Mouse (Mus musculus): ENCODE results near the gene Tll1. TPM values are rescaled to one million over a fixed set of nuclear protein-coding genes. Genes with fewer than 3 reads are reported as not detected.
A peak's percentile ranks its signal among the peaks of the same experiment; 100 is the strongest.

Tll1 gene
- total RNA-seq (2017) = not detected in 2 replicates

GRCm38 (mm10) chr8:64206024-64206385, at the start of gene Tll1:
Gene Tll1 (minus strand): TSS chr8:64206271.
- no peak for ATAC-seq (replicated peaks in 1 of 2; ENCODE audit: insufficient read depth in 1 of 2, low FRiP score in 2 of 2, low TSS enrichment in 1 of 2, low read depth in 1 of 2, poor library complexity in 2 of 2, severe bottlenecking in 2 of 2)

- ATAC-seq (replicated peaks in 1 of 2; ENCODE audit: insufficient read depth in 1 of 2, low FRiP score in 2 of 2, low TSS enrichment in 1 of 2, low read depth in 1 of 2, poor library complexity in 2 of 2, severe bottlenecking in 2 of 2) = no peak
These were observed 32.6 kb upstream of the Tll1 start for GRCm38 (mm10) chr8:64238645-64239044.

GRCm38 (mm10) chr8:64221600-64221999, 15.5 kb upstream of the Tll1 start:
- no peak for ATAC-seq (replicated peaks in 1 of 2; ENCODE audit: insufficient read depth in 1 of 2, low FRiP score in 2 of 2, low TSS enrichment in 1 of 2, low read depth in 1 of 2, poor library complexity in 2 of 2, severe bottlenecking in 2 of 2)

- no peak for ATAC-seq (replicated peaks in 1 of 2; ENCODE audit: insufficient read depth in 1 of 2, low FRiP score in 2 of 2, low TSS enrichment in 1 of 2, low read depth in 1 of 2, poor library complexity in 2 of 2, severe bottlenecking in 2 of 2)
These were observed 11.6 kb upstream of the Tll1 start for GRCm38 (mm10) chr8:64217644-64218043.

GRCm38 (mm10) chr8:64216252-64216651, 10.2 kb upstream of the Tll1 start:
- ATAC-seq (replicated peaks in 1 of 2; ENCODE audit: insufficient read depth in 1 of 2, low FRiP score in 2 of 2, low TSS enrichment in 1 of 2, low read depth in 1 of 2, poor library complexity in 2 of 2, severe bottlenecking in 2 of 2) = no peak

- no peak for ATAC-seq (replicated peaks in 1 of 2; ENCODE audit: insufficient read depth in 1 of 2, low FRiP score in 2 of 2, low TSS enrichment in 1 of 2, low read depth in 1 of 2, poor library complexity in 2 of 2, severe bottlenecking in 2 of 2)
These were observed 9.3 kb upstream of the Tll1 start for GRCm38 (mm10) chr8:64215374-64215773.

GRCm38 (mm10) chr8:64214906-64215305, 8.8 kb upstream of the Tll1 start:
- no peak for ATAC-seq (replicated peaks in 1 of 2; ENCODE audit: insufficient read depth in 1 of 2, low FRiP score in 2 of 2, low TSS enrichment in 1 of 2, low read depth in 1 of 2, poor library complexity in 2 of 2, severe bottlenecking in 2 of 2)

GRCm38 (mm10) chr8:64206411-64206861, 365 bp upstream of the Tll1 start:
- peak; percentile 57 to 71 for ATAC-seq (replicated peaks in 1 of 2; ENCODE audit: insufficient read depth in 1 of 2, low FRiP score in 2 of 2, low TSS enrichment in 1 of 2, low read depth in 1 of 2, poor library complexity in 2 of 2, severe bottlenecking in 2 of 2)

- ATAC-seq (replicated peaks in 1 of 2; ENCODE audit: insufficient read depth in 1 of 2, low FRiP score in 2 of 2, low TSS enrichment in 1 of 2, low read depth in 1 of 2, poor library complexity in 2 of 2, severe bottlenecking in 2 of 2) = peak in 1 of 2 experiments; percentile 37; a peak in 1 of 4 replicates
These were observed 599 bp downstream of the Tll1 start for GRCm38 (mm10) chr8:64205321-64206023.

GRCm38 (mm10) chr8:64204801-64205311, 1.2 kb downstream of the Tll1 start:
- ATAC-seq (replicated peaks in 1 of 2; ENCODE audit: insufficient read depth in 1 of 2, low FRiP score in 2 of 2, low TSS enrichment in 1 of 2, low read depth in 1 of 2, poor library complexity in 2 of 2, severe bottlenecking in 2 of 2) = no peak

- peak; percentile 63 to 75; a peak in 3 of 4 replicates for ATAC-seq (replicated peaks in 1 of 2; ENCODE audit: insufficient read depth in 1 of 2, low FRiP score in 2 of 2, low TSS enrichment in 1 of 2, low read depth in 1 of 2, poor library complexity in 2 of 2, severe bottlenecking in 2 of 2)
These were observed 1.9 kb downstream of the Tll1 start for GRCm38 (mm10) chr8:64204167-64204566.

GRCm38 (mm10) chr8:64198326-64198725, 7.7 kb downstream of the Tll1 start:
- ATAC-seq (replicated peaks in 1 of 2; ENCODE audit: insufficient read depth in 1 of 2, low FRiP score in 2 of 2, low TSS enrichment in 1 of 2, low read depth in 1 of 2, poor library complexity in 2 of 2, severe bottlenecking in 2 of 2) = no peak

- ATAC-seq (replicated peaks in 1 of 2; ENCODE audit: insufficient read depth in 1 of 2, low FRiP score in 2 of 2, low TSS enrichment in 1 of 2, low read depth in 1 of 2, poor library complexity in 2 of 2, severe bottlenecking in 2 of 2) = no peak
These were observed 12.7 kb downstream of the Tll1 start for GRCm38 (mm10) chr8:64193421-64193820.

- ATAC-seq (replicated peaks in 1 of 2; ENCODE audit: insufficient read depth in 1 of 2, low FRiP score in 2 of 2, low TSS enrichment in 1 of 2, low read depth in 1 of 2, poor library complexity in 2 of 2, severe bottlenecking in 2 of 2) = no peak
These were observed 18.2 kb downstream of the Tll1 start for GRCm38 (mm10) chr8:64187881-64188280.

- no peak for ATAC-seq (replicated peaks in 1 of 2; ENCODE audit: insufficient read depth in 1 of 2, low FRiP score in 2 of 2, low TSS enrichment in 1 of 2, low read depth in 1 of 2, poor library complexity in 2 of 2, severe bottlenecking in 2 of 2)
These were observed 29.1 kb downstream of the Tll1 start for GRCm38 (mm10) chr8:64176931-64177330.

GRCm38 (mm10) chr8:64174916-64175315, 31.2 kb downstream of the Tll1 start:
- no peak for ATAC-seq (replicated peaks in 1 of 2; ENCODE audit: insufficient read depth in 1 of 2, low FRiP score in 2 of 2, low TSS enrichment in 1 of 2, low read depth in 1 of 2, poor library complexity in 2 of 2, severe bottlenecking in 2 of 2)

- ATAC-seq (replicated peaks in 1 of 2; ENCODE audit: insufficient read depth in 1 of 2, low FRiP score in 2 of 2, low TSS enrichment in 1 of 2, low read depth in 1 of 2, poor library complexity in 2 of 2, severe bottlenecking in 2 of 2) = no peak
These were observed 32.3 kb downstream of the Tll1 start for GRCm38 (mm10) chr8:64173759-64174158.

GRCm38 (mm10) chr8:64152899-64153891, 52.9 kb downstream of the Tll1 start:
- ATAC-seq (replicated peaks in 1 of 2; ENCODE audit: insufficient read depth in 1 of 2, low FRiP score in 2 of 2, low TSS enrichment in 1 of 2, low read depth in 1 of 2, poor library complexity in 2 of 2, severe bottlenecking in 2 of 2) = no peak

Data from hematopoietic stem cell, adult 5-6 weeks (primary cell).